Mouse (Mus musculus) mouse trophoblast stem cell (cell line): ENCODE data around the gene Otub1.

Experiments used
- in situ Hi-C, 2 experiments: fragments of 300-500 bp; cut with MseI, MboI; formaldehyde crosslinking; loops; 2 replicates in 1 of 2; 3 replicates in 1 of 2; pipeline ENCODE4 v1.15.1; 2025

Gene Otub1

DNA sequence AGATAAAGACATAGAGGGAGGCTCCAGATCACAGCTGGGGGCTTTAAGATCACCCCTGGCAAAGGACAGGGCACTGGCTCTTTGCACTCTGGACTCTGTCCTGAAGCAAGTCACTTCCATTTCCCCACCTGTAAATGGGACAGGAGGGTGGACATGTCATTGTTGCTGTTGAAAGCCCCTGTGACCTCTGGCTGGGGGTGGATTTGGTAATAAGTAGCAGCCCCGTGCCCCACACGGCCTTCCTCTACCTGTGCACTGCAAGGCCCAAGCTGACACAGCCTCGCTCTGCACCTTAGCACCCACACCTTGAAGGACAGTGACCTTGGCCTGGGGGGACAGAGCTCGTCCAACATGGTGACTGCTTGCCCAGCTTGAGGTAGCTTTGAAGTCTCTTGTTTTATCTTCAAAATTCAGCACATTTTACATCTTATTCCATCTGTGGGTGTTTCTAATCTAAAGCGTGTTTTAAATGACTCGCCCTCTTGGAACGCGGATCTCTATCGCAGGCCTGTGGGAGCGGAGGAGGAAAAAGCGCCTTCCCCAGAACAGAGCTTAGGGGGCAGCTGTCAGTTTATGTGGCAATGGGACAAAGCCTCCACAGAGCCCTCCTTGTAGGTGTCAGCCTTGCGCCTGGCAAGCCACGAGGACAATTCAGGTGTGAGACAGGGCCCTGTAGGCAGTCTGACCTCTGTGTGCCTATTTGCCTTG, 28.2 kb downstream of the Otub1 start:
- in situ Hi-C loops, result no loop called here

DNA sequence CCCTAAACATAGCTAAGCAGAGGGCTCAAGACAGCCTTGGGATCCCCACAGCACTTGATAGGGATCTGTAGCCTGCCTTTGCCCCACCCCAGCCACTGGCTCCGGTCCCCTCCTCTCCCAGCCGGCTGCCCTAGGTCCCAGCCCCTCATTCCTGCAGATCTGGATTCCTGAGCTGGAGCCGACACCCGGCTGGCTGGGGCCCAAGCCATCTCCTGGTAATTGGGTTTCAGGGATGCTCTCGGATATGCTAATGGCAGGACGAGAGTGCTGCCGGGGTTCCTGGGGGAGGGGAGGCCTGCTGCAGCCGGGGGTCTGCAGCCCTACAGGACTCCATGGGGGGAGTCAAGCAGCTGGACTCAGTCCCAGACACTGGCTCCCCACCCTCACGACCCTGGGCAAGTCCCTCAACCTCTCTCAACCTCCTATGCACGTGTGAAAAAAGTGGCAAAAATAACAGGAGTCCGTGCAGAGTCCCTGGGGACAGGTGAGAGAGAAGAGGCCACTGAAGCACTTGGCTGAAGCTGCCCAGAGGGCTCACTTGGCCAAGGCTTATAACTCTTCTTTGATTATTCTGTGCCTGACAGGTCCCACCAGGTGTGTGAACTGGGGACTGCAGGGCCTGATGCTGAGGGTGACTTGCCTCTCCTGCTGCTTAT, 29.9 kb downstream of the Otub1 start:
- in situ Hi-C loops, result no loop called here

- in situ Hi-C loops, result no loop called here
Measured at GRCm38 (mm10) chr19:7172051-7172866, 33.9 kb downstream of the Otub1 start.

GRCm38 (mm10) chr19:7171447-7171846, 34.7 kb downstream of the Otub1 start:
- in situ Hi-C loops, result no loop called here

- in situ Hi-C loops, result no loop called here
Measured at GRCm38 (mm10) chr19:7170916-7171315, 35.2 kb downstream of the Otub1 start.

GRCm38 (mm10) chr19:7168423-7168822, 37.7 kb downstream of the Otub1 start:
- in situ Hi-C loops, result no loop called here

DNA sequence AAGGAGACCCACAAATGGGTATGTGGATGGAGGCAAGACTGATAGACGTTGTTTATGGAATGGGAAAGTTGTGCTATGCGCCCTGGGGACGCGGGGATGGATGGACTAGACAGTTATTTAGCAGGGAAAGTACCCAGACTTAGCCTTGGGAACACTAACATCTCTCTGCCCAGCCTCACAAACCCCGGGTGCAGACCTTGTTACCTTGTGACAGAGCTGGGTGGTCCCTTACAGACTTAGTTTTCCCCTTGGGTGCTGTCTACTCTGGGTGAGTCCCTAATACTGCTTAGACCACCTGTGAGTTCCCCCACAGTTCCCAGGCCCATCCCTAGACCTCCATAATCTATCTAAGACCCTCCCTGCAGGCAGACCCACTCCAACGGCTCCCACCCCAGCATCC, 39.3 kb downstream of the Otub1 start:
- in situ Hi-C loops, result no loop called here

DNA sequence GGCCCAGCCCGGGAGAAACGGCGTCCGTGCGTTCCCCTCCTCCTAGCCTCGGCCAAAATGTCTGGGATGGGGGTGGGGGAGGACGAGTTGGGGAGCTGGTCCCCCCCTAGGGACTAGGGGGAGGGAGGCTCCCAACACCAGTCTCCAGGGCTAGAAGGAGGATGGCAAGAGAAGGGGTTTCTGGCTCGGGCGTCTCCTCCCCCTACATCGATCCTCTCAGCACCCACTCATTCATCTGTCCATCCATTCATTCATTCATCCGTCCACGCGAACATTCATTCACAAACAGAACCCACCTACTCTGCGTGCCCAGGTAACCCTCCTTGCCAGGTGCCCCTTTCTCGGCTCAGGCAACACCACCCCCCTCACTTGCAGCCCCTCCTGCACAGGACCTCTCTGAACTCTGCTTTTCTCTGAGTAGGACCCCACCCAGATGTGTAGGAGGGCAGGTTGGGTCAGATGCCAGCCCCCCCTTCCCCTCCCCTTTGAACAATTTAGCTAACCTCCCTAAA, 39.9 kb downstream of the Otub1 start:
- in situ Hi-C loops, result no loop called here

- in situ Hi-C loops, result no loop called here
Measured at GRCm38 (mm10) chr19:7165509-7166199, 40.5 kb downstream of the Otub1 start.

GRCm38 (mm10) chr19:7164820-7165323, 41.2 kb downstream of the Otub1 start:
- in situ Hi-C loops, result no loop called here

- in situ Hi-C loops, result no loop called here
Measured at GRCm38 (mm10) chr19:7164238-7164637, 41.9 kb downstream of the Otub1 start.

- in situ Hi-C loops, result no loop called here
Measured at GRCm38 (mm10) chr19:7161064-7161463, 45.1 kb downstream of the Otub1 start.

DNA sequence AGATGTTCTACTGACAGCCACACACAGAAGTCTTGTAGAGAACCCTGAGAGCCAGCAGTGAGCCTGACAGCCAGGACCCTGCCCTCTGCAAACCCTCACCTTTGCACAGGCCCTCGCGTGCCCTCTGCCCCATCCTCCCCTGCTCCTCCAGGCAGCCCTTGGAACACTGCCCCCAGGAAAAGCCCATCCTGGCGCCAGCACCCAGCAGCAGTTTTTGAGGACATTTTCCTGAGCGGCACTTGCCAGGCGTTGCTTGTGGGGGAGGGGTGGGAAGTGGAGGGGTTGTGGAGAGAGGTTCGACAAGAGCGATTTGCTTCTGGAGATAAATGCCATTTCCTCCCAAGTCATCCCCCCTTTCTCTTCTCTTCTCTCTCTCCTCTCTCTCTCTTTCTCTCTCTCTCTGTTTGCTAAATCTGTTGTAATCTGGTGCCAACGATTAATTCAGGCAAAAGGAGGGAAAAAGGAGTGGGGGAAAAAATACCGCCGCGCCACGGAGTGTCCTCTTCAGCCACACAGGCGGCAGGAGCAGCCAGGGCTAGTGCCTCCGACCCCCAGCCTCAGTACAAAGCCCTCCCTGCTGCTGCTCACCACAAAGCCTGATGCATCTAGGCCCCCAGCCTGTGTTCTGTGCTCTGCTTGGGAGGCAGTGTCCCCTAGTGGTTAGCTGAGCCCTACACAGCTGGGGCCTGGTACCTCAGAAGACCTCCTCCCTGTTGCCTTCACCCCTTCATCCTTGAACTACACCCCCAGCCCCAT, 45.8 kb downstream of the Otub1 start:
- in situ Hi-C loops, result no loop called here

- in situ Hi-C loops, result no loop called here
Measured at GRCm38 (mm10) chr19:7157734-7158133, 48.4 kb downstream of the Otub1 start.

DNA sequence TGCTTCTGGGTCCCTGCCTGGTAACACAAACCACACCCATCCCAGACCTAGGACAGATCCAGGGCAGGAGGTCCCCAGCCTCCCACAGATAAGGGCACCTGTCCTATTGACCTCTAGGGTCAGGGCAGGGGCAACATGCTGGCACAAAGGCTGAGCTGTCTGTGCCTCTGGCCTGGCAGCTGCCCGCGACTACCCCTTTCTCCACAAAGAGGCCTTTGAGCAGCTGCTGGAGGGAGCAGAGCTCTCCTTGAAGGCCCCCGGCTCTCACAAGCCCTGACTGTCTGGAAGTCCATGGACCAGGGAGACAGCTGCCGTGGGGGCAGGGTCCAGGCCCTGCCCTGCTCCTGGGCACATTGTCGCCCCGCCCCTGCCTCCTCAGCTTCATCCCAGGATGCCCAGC, 50.9 kb downstream of the Otub1 start:
- in situ Hi-C loops, result no loop called here

GRCm38 (mm10) chr19:7153232-7153631, 52.9 kb downstream of the Otub1 start:
- in situ Hi-C loops, result no loop called here

- in situ Hi-C loops, result no loop called here
Measured at GRCm38 (mm10) chr19:7151927-7152653, 54.0 kb downstream of the Otub1 start.

- in situ Hi-C loops, result no loop called here
Measured at GRCm38 (mm10) chr19:7151300-7151926, 54.7 kb downstream of the Otub1 start.

DNA sequence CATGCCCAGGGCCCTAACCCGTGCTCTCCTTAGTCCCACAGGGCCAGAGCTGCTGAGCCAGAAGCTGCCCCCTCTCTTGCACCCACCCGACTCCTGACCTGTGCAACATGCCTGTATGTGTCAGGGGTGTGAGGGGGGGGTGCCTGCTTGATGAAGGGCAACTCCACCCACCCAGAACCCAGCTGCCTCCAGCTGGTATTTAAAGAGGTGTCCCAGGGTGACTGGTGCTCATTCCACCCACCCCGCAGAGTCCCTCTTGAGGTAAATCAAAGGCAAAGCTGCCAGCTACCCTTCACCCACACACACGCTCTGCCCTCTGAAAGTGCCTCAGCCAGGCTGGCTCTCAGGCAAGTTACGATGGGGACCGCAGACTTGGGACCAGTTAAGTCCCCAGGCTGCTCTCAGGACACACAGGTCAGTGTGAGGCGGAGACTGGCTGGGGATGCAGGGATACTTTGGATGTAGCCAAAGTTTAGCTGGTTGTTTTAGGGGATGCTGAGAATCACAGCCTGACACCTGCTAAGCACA, 56.9 kb downstream of the Otub1 start:
- in situ Hi-C loops, result no loop called here
